Mouse (Mus musculus): Measurements from ENCODE around the gene Pld4.

- TF ChIP-seq CTCF (conservative IDR thresholded peaks at IDR 0.05; ENCODE audit: insufficient read depth, insufficient read length, low read depth, low read length) = no peak
- TF ChIP-seq POLR2A (IDR thresholded peaks at IDR 0.05; ENCODE audit: low read depth, low read length) = no peak
Measured at GRCm38 (mm10) chr12:112794356-112794816, 33.9 kb downstream of the Pld4 start.

Data from kidney, adult 2 months (tissue).